ENCODE assay signal across 9 mouse cellular contexts in the genomic region with DNA sequence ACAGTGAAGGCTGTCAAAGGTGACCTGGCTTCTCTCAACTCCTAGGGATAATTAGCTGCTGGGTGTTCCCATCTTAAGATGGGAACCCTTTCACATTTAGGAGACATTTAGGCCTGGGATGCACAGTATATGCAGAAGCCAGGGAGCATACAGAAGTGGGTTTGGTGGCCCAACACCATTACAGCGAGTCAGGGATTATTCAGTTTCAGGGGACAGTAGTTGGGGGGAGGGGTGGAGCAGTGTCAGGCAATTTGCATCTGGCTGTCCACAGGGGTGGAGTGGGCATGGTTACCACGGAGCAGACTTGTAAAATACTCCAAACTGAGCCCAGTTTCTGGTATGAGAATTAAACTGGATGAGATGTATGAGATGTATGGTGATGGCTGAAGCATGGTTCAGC. TPM values are rescaled to one million over a fixed set of nuclear protein-coding genes. Genes with fewer than 3 reads are reported as not detected.
DNase-seq lines count a peak whose midpoint lies in the region; ATAC-seq and TF ChIP-seq lines count a peak whose summit lies in the region.
"Had no signal": no experiment of that assay in that cellular context is flagged by ENCODE, and none has a peak within 500 bp of the region (broad histone marks: within the 10 kb centered on the region; RNA-seq: fewer than 3 reads in every experiment).

No protein-coding gene starts in this region.

- 70% methylated on average over 2 of the region's 2 CpGs for WGBS in hindbrain, embryonic 11.5 days
- 52% methylated on average over 2 of the region's 2 CpGs for WGBS in hindbrain, embryonic 10.5 days
- 59% methylated on average over 2 of the region's 2 CpGs for whole genome bisulfite sequencing in hindbrain, embryonic 13.5 days
- 62% methylated on average over 2 of the region's 2 CpGs for WGBS in midbrain, embryonic 12.5 days

- no peak for TF ChIP-seq POLR2A in cortical plate, adult 2 months (IDR thresholded peaks at IDR 0.05; ENCODE audit: extremely low read depth, insufficient read depth, low read length)

- H3K4me2 ChIP-seq in hindbrain, embryonic 11.5 days (replicated peaks; ENCODE audit: low read depth, low read length), result no peak overlapping the region
- H3K4me2 ChIP-seq in hindbrain, embryonic 13.5 days, result peak overlapping the region; percentile 88
- peak overlapping the region; percentile 91; the same call in 1 of the 2 replicates for H3K4me2 ChIP-seq in midbrain, embryonic 12.5 days (replicated peaks)

- ATAC-seq in hindbrain, embryonic 11.5 days (ENCODE audit: low FRiP score), result 0 out of 2 replicates have a peak, but pooled peaks have one; percentile 0
- no peak; the same call in 1 of the 2 replicates for ATAC-seq in hindbrain, embryonic 13.5 days (ENCODE audit: low FRiP score)
- ATAC-seq in midbrain, embryonic 12.5 days (ENCODE audit: low FRiP score, low read depth), result no peak

- no peaks in the 10 kb centered on the region for H3K9me3 ChIP-seq in hindbrain, embryonic 11.5 days (ENCODE audit: control insufficient read depth, low read length)
- H3K9me3 ChIP-seq in hindbrain, embryonic 10.5 days, result no peaks in the 10 kb centered on the region
- no peaks in the 10 kb centered on the region for H3K9me3 ChIP-seq in hindbrain, embryonic 13.5 days
- H3K9me3 ChIP-seq in midbrain, embryonic 12.5 days, result no peaks in the 10 kb centered on the region

- no peak for DNase-seq in hindbrain, embryonic 11.5 days (ENCODE audit: low spot score)
- DNase-seq in hindbrain, embryonic 10.5 days (ENCODE audit: low spot score), result no peak
- DNase-seq in yolk sac, embryonic 10.5 days (ENCODE audit: low spot score), result no peak
- DNase-seq in gastrocnemius, adult 8-10 months (ENCODE audit: low spot score in 2 of 2), result no peak
- DNase-seq in lung, postnatal 36 days, result no peak
- DNase-seq: lung, adult 2 months had no signal

- H3K27me3 ChIP-seq in hindbrain, embryonic 11.5 days (ENCODE audit: control insufficient read depth, insufficient read depth, low read length), result no peaks in the 10 kb centered on the region
- H3K27me3 ChIP-seq in hindbrain, embryonic 10.5 days (ENCODE audit: insufficient read depth, poor library complexity, severe bottlenecking), result no peaks in the 10 kb centered on the region
- no peaks in the 10 kb centered on the region for H3K27me3 ChIP-seq in hindbrain, embryonic 13.5 days
- no peaks in the 10 kb centered on the region for H3K27me3 ChIP-seq in midbrain, embryonic 12.5 days

- H3K27ac ChIP-seq in hindbrain, embryonic 11.5 days (ENCODE audit: low read depth, low read length), result no peak overlapping the region
- no peak overlapping the region; the same call in 1 of the 2 replicates for H3K27ac ChIP-seq in hindbrain, embryonic 10.5 days
- 0 out of 2 replicates have a peak overlapping the region, but pooled peaks have one; percentile 5 for H3K27ac ChIP-seq in cortical plate, adult 2 months (ENCODE audit: insufficient read depth, low read length)
- peak overlapping the region; percentile 63 for H3K27ac ChIP-seq in hindbrain, embryonic 13.5 days
- H3K27ac ChIP-seq in midbrain, embryonic 12.5 days (replicated peaks), result peak overlapping the region; percentile 42

- H3K9ac ChIP-seq in hindbrain, embryonic 11.5 days (ENCODE audit: low read depth, low read length), result no peak overlapping the region
- peak overlapping the region; percentile 59 for H3K9ac ChIP-seq in hindbrain, embryonic 13.5 days
- no peak overlapping the region for H3K9ac ChIP-seq in midbrain, embryonic 12.5 days (replicated peaks)

- TF ChIP-seq CTCF in cortical plate, adult 2 months (IDR thresholded peaks at IDR 0.05; ENCODE audit: extremely low read depth, insufficient read depth, low read length), result no peak

- 0 out of 2 replicates have a peak, but pooled peaks cover 3% of the 10 kb centered on the region for H3K4me1 ChIP-seq in hindbrain, embryonic 11.5 days (replicated peaks; ENCODE audit: control insufficient read depth, insufficient read depth, low read length)
- H3K4me1 ChIP-seq in hindbrain, embryonic 10.5 days (replicated peaks), result peaks cover 21% of the 10 kb centered on the region
- H3K4me1 ChIP-seq in cortical plate, adult 2 months (ENCODE audit: control insufficient read depth, insufficient read depth, low read length), result peaks cover 4% of the 10 kb centered on the region
- H3K4me1 ChIP-seq in hindbrain, embryonic 13.5 days (replicated peaks), result peaks cover 29% of the 10 kb centered on the region
- H3K4me1 ChIP-seq in midbrain, embryonic 12.5 days, result peaks cover 16% of the 10 kb centered on the region

- H3K4me3 ChIP-seq in hindbrain, embryonic 11.5 days (ENCODE audit: low read depth, low read length), result no peak overlapping the region
- no peak overlapping the region for H3K4me3 ChIP-seq in hindbrain, embryonic 10.5 days
- H3K4me3 ChIP-seq in cortical plate, adult 2 months (ENCODE audit: insufficient read depth, low read length), result peak overlapping the region; percentile 90; the same call in 1 of the 2 replicates
- H3K4me3 ChIP-seq in hindbrain, embryonic 13.5 days, result peak overlapping the region; percentile 81
- peak overlapping the region; percentile 78; the same call in 1 of the 2 replicates for H3K4me3 ChIP-seq in midbrain, embryonic 12.5 days

- H3K36me3 ChIP-seq in hindbrain, embryonic 11.5 days (ENCODE audit: control insufficient read depth, insufficient read depth, low read length), result 0 out of 2 replicates have a peak, but pooled peaks cover 3% of the 10 kb centered on the region
- H3K36me3 ChIP-seq in hindbrain, embryonic 10.5 days, result peaks cover 73% of the 10 kb centered on the region
- H3K36me3 ChIP-seq in hindbrain, embryonic 13.5 days, result peaks cover 70% of the 10 kb centered on the region
- peaks cover 70% of the 10 kb centered on the region for H3K36me3 ChIP-seq in midbrain, embryonic 12.5 days

RNA-seq across cellular contexts. Expression of gene D10Jhu81e, which starts 0.9 kb away (rescaled TPM):
- polyA plus RNA-seq in hindbrain, embryonic 11.5 days (2014; fragmentation: Nextera tagmentation; extraction: Ambion mirVana), result 13.6 and 17.6 TPM in 2 replicates
- polyA plus RNA-seq in hindbrain, embryonic 10.5 days (2016; fragmentation: Nextera tagmentation; extraction: Ambion mirVana), result 17.1 and 28.7 TPM in 2 replicates
- 128 TPM in 2 replicates for polyA plus RNA-seq in cortical plate, adult 2 months (2012; rRNA removed)
- 20.3 and 21.8 TPM in 2 replicates for polyA plus RNA-seq in hindbrain, embryonic 13.5 days (2015; fragmentation: Nextera tagmentation; extraction: Ambion mirVana)
- 21.8 and 24.1 TPM in 2 replicates for polyA plus RNA-seq in midbrain, embryonic 12.5 days (2016; fragmentation: Nextera tagmentation; extraction: Ambion mirVana)
- 100 to 1,000 TPM; 250 to 278 (median 260) TPM for total RNA-seq in gastrocnemius, adult 8-10 months (2022)

RNA-seq across cellular contexts. Expression of gene Pwp2, which starts 14.5 kb away (rescaled TPM):
- 14.1 and 18.7 TPM in 2 replicates for polyA plus RNA-seq in hindbrain, embryonic 11.5 days (2014; fragmentation: Nextera tagmentation; extraction: Ambion mirVana)
- 23.3 and 27.0 TPM in 2 replicates for polyA plus RNA-seq in hindbrain, embryonic 10.5 days (2016; fragmentation: Nextera tagmentation; extraction: Ambion mirVana)
- 18.2 and 19.6 TPM in 2 replicates for polyA plus RNA-seq in cortical plate, adult 2 months (2012; rRNA removed)
- polyA plus RNA-seq in hindbrain, embryonic 13.5 days (2015; fragmentation: Nextera tagmentation; extraction: Ambion mirVana), result 15.5 and 17.3 TPM in 2 replicates
- 22.5 and 25.5 TPM in 2 replicates for polyA plus RNA-seq in midbrain, embryonic 12.5 days (2016; fragmentation: Nextera tagmentation; extraction: Ambion mirVana)
- total RNA-seq in gastrocnemius, adult 8-10 months (2022), result 10 to 100 TPM; 10.3 to 12.0 (median 11.5) TPM

Comparison
In these comparisons a context has a peak if more than half of its experiments do, and no peak if none do; other contexts are left out.
1. H3K27ac ChIP-seq: peak in cortical plate, adult 2 months (single experiment), hindbrain, embryonic 13.5 days (single experiment) and midbrain, embryonic 12.5 days (single experiment); none in hindbrain, embryonic 11.5 days (single experiment) and hindbrain, embryonic 10.5 days (single experiment).
2. H3K4me3 ChIP-seq: peak in cortical plate, adult 2 months (single experiment), hindbrain, embryonic 13.5 days (single experiment) and midbrain, embryonic 12.5 days (single experiment); none in hindbrain, embryonic 11.5 days (single experiment) and hindbrain, embryonic 10.5 days (single experiment).